Mouse (Mus musculus) embryonic facial prominence, embryonic 14.5 days (tissue): ENCODE results near the gene Hip1r. TPM values are rescaled to one million over a fixed set of nuclear protein-coding genes. Genes with fewer than 3 reads are reported as not detected.

Experiments
- ATAC-seq: fragments of 200-750 bp; cut with Nextera tagmentation; 2 replicates; pipeline ENCODE4 v1.8.0; 2017; ENCODE audit warnings: low read depth, moderate number of reproducible peaks, moderate TSS enrichment
- DNase-seq: peaks from one replicate; pipeline ENCODE4 v3.0.0-alpha.2; 2015; ENCODE audit warnings: low spot score
- H3K27ac ChIP-seq: fragments of 300-500 bp; sonication (generic); replicated peaks from 2 replicates; pipeline ENCODE4 v1.5.1; 2014; ENCODE audit warnings: low read depth, mild to moderate bottlenecking, low read length, moderate library complexity
- H3K27me3 ChIP-seq: fragments of 300-500 bp; sonication (generic); replicated peaks from 2 replicates; pipeline ENCODE4 v1.6.1; 2014; ENCODE audit warnings: low read length; ENCODE audit not compliant: control insufficient read depth, insufficient read depth
- H3K36me3 ChIP-seq: fragments of 300-500 bp; sonication (generic); 2 replicates; pipeline ENCODE4 v1.6.1; 2014; ENCODE audit warnings: low read length, mixed read lengths; ENCODE audit not compliant: control insufficient read depth, insufficient read depth
- H3K4me1 ChIP-seq: fragments of 300-500 bp; sonication (generic); 2 replicates; pipeline ENCODE4 v1.6.1; 2014; ENCODE audit warnings: antibody characterized with exemption, low read length; ENCODE audit not compliant: control insufficient read depth, insufficient read depth
- H3K4me2 ChIP-seq: fragments of 300-500 bp; sonication (generic); 2 replicates; pipeline ENCODE4 v1.6.1; 2014; ENCODE audit warnings: low read depth, mild to moderate bottlenecking, low read length, moderate library complexity, mixed read lengths
- H3K4me3 ChIP-seq: fragments of 300-500 bp; sonication (generic); 2 replicates; pipeline ENCODE4 v1.5.1; 2014; ENCODE audit warnings: low read depth, mild to moderate bottlenecking, low read length
- H3K9ac ChIP-seq: fragments of 300-500 bp; sonication (generic); 2 replicates; pipeline ENCODE4 v1.6.1; 2014; ENCODE audit warnings: low read depth, mild to moderate bottlenecking, low read length, moderate library complexity, mixed read lengths
- H3K9me3 ChIP-seq: fragments of 300-500 bp; sonication (generic); 2 replicates; pipeline ENCODE4 v1.6.1; 2016; ENCODE audit warnings: low read length; ENCODE audit not compliant: control insufficient read depth
- WGBS: fragments of 180-500 bp; shearing (Covaris S2); extraction: QIAGEN DNeasy Blood & Tissue Kit; methylation state at CpG from one replicate; pipeline ENCODE4 v1.1.7; 2014; 5-methylcytosine and 5-hydroxymethylcytosine counted together
- polyA plus RNA-seq: library from polyadenylated mRNA; unstranded; fragments of >200 nt; fragmentation: Nextera tagmentation; extraction: Ambion mirVana; gene quantifications from 2 replicates; pipeline ENCODE4 v1.2.1, GENCODE M21; 2014

Gene Hip1r
- polyA plus RNA-seq, 1 experiment from 2014 or later, result 7.5 TPM

GRCm38 (mm10) chr5:124004356-124005150 is 31.1 kb downstream of the Hip1r start:
- H3K27me3 ChIP-seq, result no peaks in the 10 kb centered on the region
- no peaks in the 10 kb centered on the region for H3K4me1 ChIP-seq
- ATAC-seq (no peak), DNase-seq (no peak)
- WGBS, result 86% methylated on average over 16 of the region's 17 CpGs
- H3K9me3 ChIP-seq, result no peaks in the 10 kb centered on the region
- no peak overlapping the region for H3K4me3 ChIP-seq
- H3K36me3 ChIP-seq, result peaks cover 64% of the 10 kb centered on the region
- H3K9ac ChIP-seq, result no peak overlapping the region
- no peak overlapping the region for H3K27ac ChIP-seq
- no peak overlapping the region for H3K4me2 ChIP-seq

- H3K4me3 ChIP-seq, result no peak overlapping the region
- H3K4me2 ChIP-seq, result no peak overlapping the region
- no peaks in the 10 kb centered on the region for H3K4me1 ChIP-seq
- no peak for ATAC-seq
- no peaks in the 10 kb centered on the region for H3K27me3 ChIP-seq
- H3K36me3 ChIP-seq, result peaks cover 67% of the 10 kb centered on the region
- no peak for DNase-seq
- no peaks in the 10 kb centered on the region for H3K9me3 ChIP-seq
- H3K27ac ChIP-seq, result no peak overlapping the region
- H3K9ac ChIP-seq, result no peak overlapping the region
- 96% methylated on average over 13 of the region's 15 CpGs for WGBS
These were observed 31.7 kb downstream of the Hip1r start for GRCm38 (mm10) chr5:124005151-124005500.

- H3K4me1 ChIP-seq, result peaks cover 3% of the 10 kb centered on the region; the same call in 1 of the 2 replicates
- ATAC-seq (no peak), DNase-seq (peak; percentile 24)
- no peak overlapping the region for H3K4me2 ChIP-seq
- no peaks in the 10 kb centered on the region for H3K27me3 ChIP-seq
- peaks cover 64% of the 10 kb centered on the region for H3K36me3 ChIP-seq
- no peak overlapping the region for H3K9ac ChIP-seq
- H3K27ac ChIP-seq, result no peak overlapping the region
- no peak overlapping the region for H3K4me3 ChIP-seq
- no peaks in the 10 kb centered on the region for H3K9me3 ChIP-seq
- WGBS, result 82% methylated on average over 11 of the region's 11 CpGs
These were observed 32.2 kb downstream of the Hip1r start for GRCm38 (mm10) chr5:124005591-124005990.

GRCm38 (mm10) chr5:124006082-124006873 is 32.9 kb downstream of the Hip1r start:
- H3K4me2 ChIP-seq, result no peak overlapping the region
- no peaks in the 10 kb centered on the region for H3K27me3 ChIP-seq
- H3K4me3 ChIP-seq, result no peak overlapping the region
- peaks cover 9% of the 10 kb centered on the region for H3K4me1 ChIP-seq
- peaks cover 64% of the 10 kb centered on the region for H3K36me3 ChIP-seq
- ATAC-seq (no peak), DNase-seq (no peak)
- no peak overlapping the region for H3K27ac ChIP-seq
- no peaks in the 10 kb centered on the region for H3K9me3 ChIP-seq
- no peak overlapping the region for H3K9ac ChIP-seq
- 88% methylated on average over 23 of the region's 26 CpGs for WGBS

GRCm38 (mm10) chr5:124006891-124007491 is 33.6 kb downstream of the Hip1r start:
- Histone ChIP-seq H3K4me3 (no peak overlapping the region), H3K4me2 (no peak overlapping the region), H3K9me3 (no peaks in the 10 kb centered on the region), H3K36me3 (peaks cover 64% of the 10 kb centered on the region), H3K27ac (no peak overlapping the region), H3K9ac (no peak overlapping the region), H3K27me3 (no peaks in the 10 kb centered on the region), H3K4me1 (peaks cover 17% of the 10 kb centered on the region)
- WGBS, result 93% methylated on average over 17 of the region's 17 CpGs
- DNase-seq (no peak), ATAC-seq (no peak)

GRCm38 (mm10) chr5:124010077-124010476 is 36.6 kb downstream of the Hip1r start:
- ATAC-seq (no peak), DNase-seq (no peak)
- Histone ChIP-seq H3K9ac (no peak overlapping the region), H3K27ac (peak overlapping the region; percentile 86; the same call in 1 of the 2 replicates), H3K9me3 (no peaks in the 10 kb centered on the region), H3K4me1 (peaks cover 39% of the 10 kb centered on the region), H3K27me3 (no peaks in the 10 kb centered on the region), H3K4me2 (no peak overlapping the region), H3K36me3 (peaks cover 51% of the 10 kb centered on the region), H3K4me3 (no peak overlapping the region)
- 86% methylated on average over 8 of the region's 8 CpGs for WGBS

- H3K4me3 ChIP-seq, result no peak overlapping the region
- H3K9me3 ChIP-seq, result no peaks in the 10 kb centered on the region
- no peaks in the 10 kb centered on the region for H3K27me3 ChIP-seq
- H3K9ac ChIP-seq, result peak overlapping the region; percentile 38; the same call in 1 of the 2 replicates
- H3K4me2 ChIP-seq, result peak overlapping the region; percentile 41
- 6% methylated on average over 15 of the region's 19 CpGs for whole genome bisulfite sequencing
- peaks cover 41% of the 10 kb centered on the region for H3K36me3 ChIP-seq
- peak; percentile 83 for ATAC-seq
- peak overlapping the region; percentile 86 for H3K27ac ChIP-seq
- DNase-seq, result peak; percentile 94
- H3K4me1 ChIP-seq, result peaks cover 39% of the 10 kb centered on the region
These were observed 37.7 kb downstream of the Hip1r start for GRCm38 (mm10) chr5:124010910-124011655.

GRCm38 (mm10) chr5:124011927-124012326 is 38.5 kb downstream of the Hip1r start:
- H3K27ac ChIP-seq, result peak overlapping the region; percentile 86
- H3K36me3 ChIP-seq, result peaks cover 33% of the 10 kb centered on the region
- H3K4me1 ChIP-seq, result peaks cover 39% of the 10 kb centered on the region
- H3K9ac ChIP-seq, result peak overlapping the region; percentile 31
- no peaks in the 10 kb centered on the region for H3K27me3 ChIP-seq
- 26% methylated on average over 8 of the region's 8 CpGs for WGBS
- H3K4me3 ChIP-seq, result no peak overlapping the region
- no peaks in the 10 kb centered on the region for H3K9me3 ChIP-seq
- peak overlapping the region; percentile 41 for H3K4me2 ChIP-seq
- ATAC-seq, result no peak
- DNase-seq, result no peak
